Mouse (Mus musculus): Measurements from ENCODE around the gene Tnfrsf22. TPM values are rescaled to one million over a fixed set of nuclear protein-coding genes. Genes with fewer than 3 reads are reported as not detected.

Gene Tnfrsf22
- polyA plus RNA-seq, 1 experiment from 2014 or later, result 2.9 TPM

- Histone ChIP-seq H3K27me3 (ENCODE audit: insufficient read depth, poor library complexity, severe bottlenecking) (no peaks in the 10 kb centered on the region), H3K36me3 (peaks cover 88% of the 10 kb centered on the region), H3K4me1 (peaks cover 4% of the 10 kb centered on the region; the same call in 1 of the 2 replicates), H3K9me3 (no peaks in the 10 kb centered on the region), H3K4me3 (no peak overlapping the region), H3K27ac (no peak overlapping the region)
- WGBS, result 84% methylated on average over 4 of the region's 4 CpGs
- DNase-seq (ENCODE audit: low spot score), result no peak
These were observed 61.5 kb downstream of the Tnfrsf22 start for GRCm38 (mm10) chr7:143588006-143588405.

- H3K9me3 ChIP-seq, result no peaks in the 10 kb centered on the region
These were observed 61.9 kb downstream of the Tnfrsf22 start for GRCm38 (mm10) chr7:143587586-143587985.

More at GRCm38 (mm10) chr7:143587586-143587985, 61.9 kb downstream of the Tnfrsf22 start:
- Histone ChIP-seq H3K4me1 (peaks cover 4% of the 10 kb centered on the region; the same call in 1 of the 2 replicates), H3K36me3 (peaks cover 90% of the 10 kb centered on the region), H3K27ac (no peak overlapping the region), H3K4me3 (no peak overlapping the region), H3K27me3 (ENCODE audit: insufficient read depth, poor library complexity, severe bottlenecking) (no peaks in the 10 kb centered on the region)
- 85% methylated on average over 5 of the region's 5 CpGs for WGBS
- no peak for DNase-seq (ENCODE audit: low spot score)

Other genes starting within 250 kb of the Tnfrsf22 start
- gene Cdkn1c, start 188.6 kb downstream of the Tnfrsf22 start, polyA plus RNA-seq (2016; fragmentation: Nextera tagmentation; extraction: Ambion mirVana), result 1,495 and 1,694 TPM in 2 replicates
- 0.54 and 1.3 TPM in 2 replicates for gene Slc22a18, start 175.9 kb downstream of the Tnfrsf22 start, polyA plus RNA-seq (2016; fragmentation: Nextera tagmentation; extraction: Ambion mirVana)
- 2.9 and 9.8 TPM in 2 replicates for gene Phlda2, start 146.5 kb downstream of the Tnfrsf22 start, polyA plus RNA-seq (2016; fragmentation: Nextera tagmentation; extraction: Ambion mirVana)
- gene Nap1l4, start 100.6 kb downstream of the Tnfrsf22 start, polyA plus RNA-seq (2016; fragmentation: Nextera tagmentation; extraction: Ambion mirVana), result 291 and 318 TPM in 2 replicates
- 41.7 and 58.0 TPM in 2 replicates for gene Cars, start 49.6 kb downstream of the Tnfrsf22 start, polyA plus RNA-seq (2016; fragmentation: Nextera tagmentation; extraction: Ambion mirVana)
- gene Tnfrsf26, start 20.9 kb downstream of the Tnfrsf22 start, polyA plus RNA-seq (2016; fragmentation: Nextera tagmentation; extraction: Ambion mirVana), result 0.49 and 0.73 TPM in 2 replicates
- 1.2 TPM in 2 replicates for gene Tnfrsf23, start 36.2 kb upstream of the Tnfrsf22 start, polyA plus RNA-seq (2016; fragmentation: Nextera tagmentation; extraction: Ambion mirVana)
- gene Osbpl5, start 107.3 kb upstream of the Tnfrsf22 start, polyA plus RNA-seq (2016; fragmentation: Nextera tagmentation; extraction: Ambion mirVana), result 19.0 and 29.2 TPM in 2 replicates
- gene Mrgprg, start 117.3 kb upstream of the Tnfrsf22 start, polyA plus RNA-seq (2016; fragmentation: Nextera tagmentation; extraction: Ambion mirVana), result 0.15 TPM in 1 of 2 replicates, not detected in the other
- 1.9 and 2.2 TPM in 2 replicates for gene Mrgpre, start 134.8 kb upstream of the Tnfrsf22 start, polyA plus RNA-seq (2016; fragmentation: Nextera tagmentation; extraction: Ambion mirVana)
- 8.2 and 9.0 TPM in 2 replicates for gene Nadsyn1, start 173.2 kb upstream of the Tnfrsf22 start, polyA plus RNA-seq (2016; fragmentation: Nextera tagmentation; extraction: Ambion mirVana)
- 44.3 and 47.7 TPM in 2 replicates for gene Dhcr7, start 173.5 kb upstream of the Tnfrsf22 start, polyA plus RNA-seq (2016; fragmentation: Nextera tagmentation; extraction: Ambion mirVana)
- not detected in 2 replicates for gene Gm498, start 217.2 kb upstream of the Tnfrsf22 start, polyA plus RNA-seq (2016; fragmentation: Nextera tagmentation; extraction: Ambion mirVana)

All from heart, embryonic 10.5 days (tissue).